Mouse (Mus musculus) liver, embryonic 15.5 days (tissue): ENCODE measurements at regions not wholly inside any gene's neighbourhood (a gene's known extent, or its start where the extent isn't known, plus 50 kb on each side); places are given as distances from the start of the nearest gene placed in this dataset.

Experiments used
- ATAC-seq: fragments of 200-750 bp; cut with Nextera tagmentation; 2 replicates; pipeline ENCODE4 v1.8.0; 2017; ENCODE audit warnings: moderate number of reproducible peaks, mild to moderate bottlenecking, moderate library complexity; ENCODE audit not compliant: insufficient read depth
- H3K27ac ChIP-seq: fragments of 300-500 bp; sonication (generic); replicated peaks from 2 replicates; pipeline ENCODE4 v1.5.1; 2015; ENCODE audit warnings: mild to moderate bottlenecking, inconsistent platforms
- H3K27me3 ChIP-seq: fragments of 300-500 bp; sonication (generic); 2 replicates; pipeline ENCODE4 v1.6.1; 2015; ENCODE audit warnings: mild to moderate bottlenecking, inconsistent platforms
- H3K36me3 ChIP-seq: fragments of 300-500 bp; sonication (generic); replicated peaks from 2 replicates; pipeline ENCODE4 v1.6.1; 2015; ENCODE audit warnings: moderate library complexity, mild to moderate bottlenecking, inconsistent platforms
- H3K4me1 ChIP-seq: fragments of 300-500 bp; sonication (generic); replicated peaks from 2 replicates; pipeline ENCODE4 v1.6.1; 2015; ENCODE audit warnings: inconsistent platforms
- H3K4me2 ChIP-seq: fragments of 300-500 bp; sonication (generic); 2 replicates; pipeline ENCODE4 v1.6.1; 2015; ENCODE audit warnings: moderate library complexity, mild to moderate bottlenecking, inconsistent platforms
- H3K4me3 ChIP-seq: fragments of 300-500 bp; sonication (generic); replicated peaks from 2 replicates; pipeline ENCODE4 v1.5.1; 2015; ENCODE audit warnings: mild to moderate bottlenecking, inconsistent platforms
- H3K9ac ChIP-seq: fragments of 300-500 bp; sonication (generic); 2 replicates; pipeline ENCODE4 v1.6.1; 2015; ENCODE audit warnings: moderate library complexity, mild to moderate bottlenecking, inconsistent platforms
- H3K9me3 ChIP-seq: fragments of 300-500 bp; sonication (generic); replicated peaks from 2 replicates; pipeline ENCODE4 v1.6.1; 2016; ENCODE audit warnings: inconsistent platforms
- WGBS: fragments of 180-500 bp; shearing (Covaris S2); methylation state at CpG from one replicate; pipeline ENCODE4 v1.1.7; 2015; ENCODE audit warnings: mixed read lengths; ENCODE audit not compliant: insufficient replicate concordance; 5-methylcytosine and 5-hydroxymethylcytosine counted together

DNA sequence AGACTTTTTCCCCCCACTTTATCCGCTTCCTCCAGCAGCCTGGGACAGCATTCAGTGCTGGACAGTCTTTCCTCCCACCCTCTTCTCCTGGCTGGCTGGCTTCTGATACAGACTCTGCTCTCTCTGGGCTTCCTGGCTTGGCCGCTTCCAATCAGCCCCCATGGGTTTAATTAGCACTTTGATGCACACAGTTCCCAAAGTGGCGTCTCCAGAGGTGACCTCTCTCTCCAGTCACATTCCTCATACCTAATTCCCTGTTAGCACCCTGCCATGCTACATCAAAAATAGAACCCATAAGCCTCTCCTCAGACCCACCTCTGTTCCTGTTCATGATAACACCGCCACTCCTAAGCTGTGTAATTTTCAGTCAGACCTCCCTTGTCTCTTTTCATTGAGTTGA lies 101.9 kb upstream of the Arid2 start:
- Histone ChIP-seq H3K27me3 (no peaks in the 10 kb centered on the region), H3K4me1 (no peaks in the 10 kb centered on the region), H3K9ac (no peak overlapping the region), H3K36me3 (no peaks in the 10 kb centered on the region), H3K4me3 (no peak overlapping the region), H3K4me2 (no peak overlapping the region), H3K9me3 (no peaks in the 10 kb centered on the region), H3K27ac (no peak overlapping the region)
- WGBS = 46% methylated on average over 4 of the region's 4 CpGs
- ATAC-seq = no peak

DNA sequence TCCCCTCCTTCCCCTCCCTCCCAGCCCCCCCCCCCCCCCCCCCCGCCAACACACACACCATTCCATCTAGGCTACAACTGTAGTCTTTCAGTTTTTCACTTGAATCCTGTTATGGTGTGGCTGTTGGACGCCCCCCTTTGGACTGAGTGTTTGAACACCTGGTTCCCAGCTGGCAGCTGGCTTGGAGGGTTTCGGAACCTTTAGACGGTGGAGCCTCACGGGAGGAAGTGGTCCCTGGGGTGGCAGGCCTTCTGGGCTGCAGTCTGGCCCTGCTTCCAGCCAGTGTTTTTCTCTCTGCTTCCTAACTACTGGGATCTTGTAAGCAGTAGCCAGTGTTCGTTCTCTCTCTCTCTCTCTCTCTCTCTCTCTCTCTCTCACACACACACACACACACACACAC lies 101.4 kb upstream of the Arid2 start:
- no peaks in the 10 kb centered on the region for H3K36me3 ChIP-seq
- H3K9ac ChIP-seq = no peak overlapping the region
- H3K4me2 ChIP-seq = no peak overlapping the region
- H3K27me3 ChIP-seq = no peaks in the 10 kb centered on the region
- no peak for ATAC-seq
- 32% methylated on average over 5 of the region's 6 CpGs for WGBS
- H3K4me1 ChIP-seq = no peaks in the 10 kb centered on the region
- no peaks in the 10 kb centered on the region for H3K9me3 ChIP-seq
- no peak overlapping the region for H3K4me3 ChIP-seq
- H3K27ac ChIP-seq = no peak overlapping the region

DNA sequence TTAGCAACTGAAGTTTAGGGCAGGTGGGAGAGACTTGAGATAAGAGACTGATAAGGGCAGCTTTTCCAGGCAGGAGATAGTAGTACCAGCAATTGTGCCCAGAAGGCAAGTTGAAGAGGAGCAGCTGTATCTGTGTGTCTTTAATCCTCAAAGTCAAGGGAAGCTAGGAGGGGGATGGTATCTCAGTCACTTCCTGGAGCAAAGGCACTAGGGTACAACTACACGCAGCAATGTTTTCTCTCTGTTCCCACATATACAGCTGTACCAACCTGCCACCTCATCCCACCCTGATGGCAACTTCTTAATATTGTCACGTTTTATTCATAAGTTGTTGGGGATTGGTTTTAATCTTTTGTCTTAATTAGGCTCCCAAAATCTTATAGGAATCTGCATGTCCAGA lies 97.8 kb upstream of the Arid2 start:
- Histone ChIP-seq H3K36me3 (no peaks in the 10 kb centered on the region), H3K4me2 (no peak overlapping the region), H3K4me3 (no peak overlapping the region), H3K9ac (no peak overlapping the region), H3K9me3 (no peaks in the 10 kb centered on the region), H3K27me3 (no peaks in the 10 kb centered on the region), H3K4me1 (no peaks in the 10 kb centered on the region), H3K27ac (no peak overlapping the region)
- WGBS = 48% methylated on average over 2 of the region's 2 CpGs
- ATAC-seq = no peak

DNA sequence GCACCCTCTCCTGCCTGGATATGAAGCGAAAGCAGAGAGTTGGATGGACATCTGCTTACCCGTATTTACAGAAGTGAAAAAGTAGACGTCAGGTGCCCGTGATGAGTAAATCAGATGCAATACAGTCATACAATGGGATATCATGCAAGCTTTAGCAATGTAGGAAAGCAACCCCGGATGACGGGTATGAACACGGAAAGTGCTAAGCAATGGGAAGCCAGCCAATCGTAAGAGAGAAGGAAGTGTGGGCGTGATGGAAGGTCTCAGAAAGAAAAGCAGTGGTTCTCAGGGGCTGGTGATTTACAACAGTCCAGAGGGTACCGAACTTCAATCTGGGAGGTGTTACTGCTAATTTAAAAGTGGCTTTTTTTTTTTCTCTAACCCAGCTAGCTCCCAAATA lies 89.9 kb upstream of the Arid2 start:
- 65% methylated on average over 10 of the region's 10 CpGs for WGBS
- H3K9me3 ChIP-seq = no peaks in the 10 kb centered on the region

DNA sequence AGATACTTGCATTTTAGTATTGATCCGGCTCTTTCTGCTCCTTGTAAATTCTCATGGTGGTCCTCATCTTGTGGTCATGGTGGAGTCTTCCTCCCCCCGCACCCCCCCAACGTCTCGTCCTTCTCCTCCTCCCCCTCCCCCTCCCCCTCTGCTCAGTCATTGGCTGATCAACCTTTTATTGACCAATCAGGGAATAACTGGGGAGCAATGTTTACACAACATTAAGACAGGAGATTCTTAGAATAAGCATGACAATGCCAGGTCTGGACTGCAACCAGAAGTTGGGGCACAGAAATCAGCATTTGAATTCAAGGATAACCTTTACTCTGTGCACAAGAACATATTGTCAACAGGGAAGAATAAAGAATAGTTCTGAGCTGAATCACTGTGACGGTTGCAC lies 89.4 kb upstream of the Arid2 start:
- WGBS = 44% methylated on average over 5 of the region's 5 CpGs
- no peak overlapping the region for H3K4me2 ChIP-seq
- H3K4me3 ChIP-seq = no peak overlapping the region
- no peaks in the 10 kb centered on the region for H3K9me3 ChIP-seq
- no peak for ATAC-seq
- no peak overlapping the region for H3K27ac ChIP-seq
- H3K36me3 ChIP-seq = no peaks in the 10 kb centered on the region
- H3K4me1 ChIP-seq = no peaks in the 10 kb centered on the region
- no peaks in the 10 kb centered on the region for H3K27me3 ChIP-seq
- H3K9ac ChIP-seq = no peak overlapping the region

More for the DNA sequence above, 89.9 kb upstream of the Arid2 start:
- Histone ChIP-seq H3K4me1 (no peaks in the 10 kb centered on the region), H3K27ac (no peak overlapping the region), H3K4me2 (no peak overlapping the region), H3K4me3 (no peak overlapping the region), H3K36me3 (no peaks in the 10 kb centered on the region), H3K9ac (no peak overlapping the region), H3K27me3 (no peaks in the 10 kb centered on the region)
- no peak for ATAC-seq

DNA sequence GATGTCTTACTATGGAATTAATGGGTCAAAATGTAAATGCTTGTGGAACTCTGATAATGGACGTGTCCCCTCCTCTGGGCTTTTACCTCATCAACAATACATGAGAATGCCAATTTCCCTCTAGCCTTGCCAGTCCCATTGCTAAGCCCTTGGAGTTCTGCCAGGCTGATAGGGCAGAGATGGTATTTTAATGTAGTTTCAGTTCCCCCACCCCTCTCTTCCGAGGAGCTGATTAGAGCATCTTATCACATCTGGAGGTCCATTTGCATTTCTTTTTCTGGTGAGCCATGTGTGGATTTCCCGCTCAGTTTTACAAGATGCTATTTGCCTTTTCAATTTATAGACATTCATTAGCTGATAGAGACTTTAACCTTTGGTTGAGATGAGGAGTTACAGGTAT lies 86.0 kb upstream of the Arid2 start:
- no peak overlapping the region for H3K4me2 ChIP-seq
- no peaks in the 10 kb centered on the region for H3K36me3 ChIP-seq
- ATAC-seq = no peak
- 54% methylated on average over 3 of the region's 3 CpGs for WGBS
- no peak overlapping the region for H3K4me3 ChIP-seq
- no peak overlapping the region for H3K27ac ChIP-seq
- no peaks in the 10 kb centered on the region for H3K4me1 ChIP-seq
- no peaks in the 10 kb centered on the region for H3K27me3 ChIP-seq
- no peak overlapping the region for H3K9ac ChIP-seq
- no peaks in the 10 kb centered on the region for H3K9me3 ChIP-seq

DNA sequence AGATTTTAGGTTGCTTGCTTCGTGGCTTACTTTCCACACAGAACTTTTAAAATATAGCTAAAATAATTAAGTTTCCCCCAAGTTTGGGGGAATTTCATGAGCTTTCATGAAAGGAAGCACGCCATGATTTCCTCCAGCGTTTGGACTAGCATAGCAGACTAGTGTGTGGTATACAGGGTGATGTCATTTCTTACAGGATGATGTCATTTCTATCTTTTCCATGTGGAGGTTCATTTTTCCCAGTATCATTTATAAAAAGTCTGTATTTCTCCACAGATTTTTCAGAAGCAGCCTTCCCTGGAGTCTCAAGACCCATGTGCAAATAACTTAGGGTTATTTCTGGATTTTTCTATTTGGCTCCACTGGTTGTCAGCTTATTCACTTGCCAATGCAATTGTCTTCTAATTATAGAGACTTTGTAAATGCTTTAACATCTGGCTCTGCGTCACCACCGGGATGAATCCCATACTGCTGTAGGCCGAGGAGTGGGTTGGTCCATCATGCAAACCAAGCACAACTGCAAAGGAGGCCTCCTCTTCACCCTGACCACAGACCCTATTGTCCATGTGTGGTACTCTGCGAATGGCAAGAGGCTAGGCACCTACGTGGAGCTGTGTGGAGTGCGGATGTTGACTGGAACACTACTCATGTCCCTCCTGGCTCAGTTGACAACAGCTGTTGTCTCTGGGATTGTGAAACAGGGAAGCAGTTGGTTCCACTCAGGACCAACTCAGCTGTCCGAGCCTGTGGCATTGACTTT lies 85.4 kb upstream of the Arid2 start:
- Histone ChIP-seq H3K9ac (no peak overlapping the region), H3K9me3 (no peaks in the 10 kb centered on the region), H3K4me3 (no peak overlapping the region), H3K4me1 (no peaks in the 10 kb centered on the region), H3K36me3 (no peaks in the 10 kb centered on the region), H3K27ac (no peak overlapping the region), H3K4me2 (no peak overlapping the region), H3K27me3 (no peaks in the 10 kb centered on the region)
- WGBS = 54% methylated on average over 10 of the region's 10 CpGs
- no peak for ATAC-seq

DNA sequence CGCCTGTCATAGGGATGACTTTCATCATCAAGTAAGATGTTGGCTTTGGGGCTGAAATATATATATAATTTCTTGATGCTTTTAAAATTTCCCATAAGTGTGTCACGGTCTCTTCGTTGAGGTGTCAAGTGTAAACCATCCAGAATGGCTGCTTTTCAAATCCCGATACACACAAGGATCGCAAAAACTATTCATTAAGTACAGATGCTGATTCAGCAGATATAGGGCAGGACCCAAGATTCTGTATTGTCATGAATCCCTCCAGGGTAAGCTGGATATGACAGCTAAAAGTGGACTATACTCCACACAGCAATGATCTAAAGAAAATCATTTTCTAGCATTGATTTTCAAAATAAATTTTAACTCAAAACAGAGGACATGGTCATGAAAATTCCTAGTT lies 83.1 kb upstream of the Arid2 start:
- no peak overlapping the region for H3K27ac ChIP-seq
- no peaks in the 10 kb centered on the region for H3K36me3 ChIP-seq
- H3K9me3 ChIP-seq = no peaks in the 10 kb centered on the region
- WGBS = 86% methylated on average over 5 of the region's 5 CpGs
- H3K4me2 ChIP-seq = no peak overlapping the region
- no peaks in the 10 kb centered on the region for H3K27me3 ChIP-seq
- no peaks in the 10 kb centered on the region for H3K4me1 ChIP-seq
- H3K4me3 ChIP-seq = no peak overlapping the region
- no peak for ATAC-seq
- H3K9ac ChIP-seq = no peak overlapping the region

DNA sequence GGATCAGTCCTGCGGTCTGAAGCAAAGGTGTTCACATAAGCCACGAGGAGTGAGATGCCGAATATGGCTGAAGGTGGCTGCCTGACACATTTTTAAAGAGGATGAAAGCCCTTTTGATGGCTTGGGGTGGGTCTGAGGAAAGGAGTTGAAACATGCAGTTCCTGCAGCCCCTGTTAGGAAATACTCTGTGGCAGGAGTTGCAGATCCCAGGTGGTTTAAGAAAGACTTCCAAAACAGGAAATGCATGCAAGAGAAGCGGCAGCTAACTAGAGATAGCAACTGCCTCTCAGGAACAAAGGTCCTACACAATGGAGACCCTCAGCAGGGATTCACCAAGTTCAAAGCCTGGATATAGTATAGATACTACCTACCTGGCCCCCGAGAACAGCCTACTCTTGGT lies 82.7 kb upstream of the Arid2 start:
- H3K36me3 ChIP-seq = no peaks in the 10 kb centered on the region
- H3K4me2 ChIP-seq = no peak overlapping the region
- no peaks in the 10 kb centered on the region for H3K9me3 ChIP-seq
- no peaks in the 10 kb centered on the region for H3K27me3 ChIP-seq
- H3K9ac ChIP-seq = no peak overlapping the region
- no peaks in the 10 kb centered on the region for H3K4me1 ChIP-seq
- 44% methylated on average over 5 of the region's 5 CpGs for WGBS
- no peak overlapping the region for H3K27ac ChIP-seq
- H3K4me3 ChIP-seq = no peak overlapping the region
- ATAC-seq = no peak

DNA sequence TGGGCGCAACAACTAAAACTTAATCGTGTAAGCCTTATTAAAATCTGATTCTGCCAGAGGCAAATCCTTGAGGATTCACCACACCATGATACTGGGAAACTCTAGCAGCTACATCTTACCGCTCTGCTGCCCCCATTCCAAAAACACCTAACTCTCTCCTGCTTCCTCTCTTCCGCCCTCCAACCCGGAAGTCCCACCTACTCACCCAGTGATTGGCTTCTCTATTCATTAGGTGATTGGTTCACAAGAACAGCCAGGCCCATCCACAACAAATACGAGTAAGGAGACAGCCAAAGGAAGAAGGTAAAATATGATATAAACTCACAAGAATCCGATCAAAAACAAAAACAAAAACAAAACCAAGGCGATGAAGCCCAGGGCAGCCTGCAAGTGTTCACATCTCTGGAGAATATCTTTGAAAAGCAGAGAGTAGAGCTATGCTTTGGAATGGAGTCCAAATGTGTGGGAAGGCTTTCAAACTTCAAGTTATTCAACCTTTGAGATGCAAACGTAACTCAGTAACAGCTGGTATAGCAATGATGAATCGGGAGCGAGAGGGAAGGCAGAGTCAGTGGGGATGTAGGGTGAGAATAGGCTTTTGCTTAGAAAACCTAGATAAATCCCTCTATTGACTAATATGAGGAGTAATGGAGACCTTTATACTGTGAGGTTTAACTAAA lies 76.5 kb upstream of the Arid2 start:
- 66% methylated on average over 11 of the region's 11 CpGs for WGBS
- ATAC-seq = no peak
- H3K4me1 ChIP-seq = no peaks in the 10 kb centered on the region
- no peak overlapping the region for H3K4me2 ChIP-seq
- no peak overlapping the region for H3K27ac ChIP-seq
- no peaks in the 10 kb centered on the region for H3K27me3 ChIP-seq
- no peaks in the 10 kb centered on the region for H3K9me3 ChIP-seq
- H3K9ac ChIP-seq = no peak overlapping the region
- H3K36me3 ChIP-seq = no peaks in the 10 kb centered on the region
- no peak overlapping the region for H3K4me3 ChIP-seq

DNA sequence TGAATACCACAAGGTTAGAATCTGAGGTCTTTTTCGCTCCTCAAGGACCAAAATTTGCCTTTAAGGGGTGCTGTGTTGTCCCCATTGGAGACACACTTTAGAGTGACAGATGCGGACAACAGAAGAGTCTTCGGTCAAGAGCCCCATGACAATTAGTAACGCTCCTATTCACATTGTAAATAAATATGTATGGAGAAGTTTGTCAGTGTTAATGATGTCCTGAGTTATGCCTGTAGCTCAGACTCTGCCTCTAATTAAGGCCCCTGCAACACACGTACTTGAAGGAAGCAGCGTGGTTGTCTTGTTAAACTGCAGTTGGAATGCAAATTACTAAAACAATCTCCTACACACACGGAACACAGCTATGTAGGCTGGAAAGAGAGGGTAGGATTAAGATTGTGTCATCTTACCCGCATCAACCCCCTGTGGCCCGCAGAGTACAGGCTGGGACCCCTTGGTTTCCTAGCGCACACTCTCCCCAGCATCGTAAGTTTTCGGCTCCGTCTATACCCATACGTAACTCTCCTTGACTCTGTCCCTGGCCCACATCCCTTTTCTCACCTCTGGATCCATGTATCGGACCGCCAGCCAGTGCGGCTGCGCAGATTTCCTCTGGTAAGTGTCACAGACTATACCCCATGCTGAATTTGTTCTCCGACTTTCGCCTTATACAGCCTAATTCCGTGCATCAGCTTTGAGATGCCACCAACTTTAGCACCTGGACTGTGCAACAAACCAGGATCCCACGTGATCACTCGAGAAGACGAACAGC lies 73.6 kb upstream of the Arid2 start:
- Histone ChIP-seq H3K4me2 (no peak overlapping the region), H3K9ac (no peak overlapping the region), H3K9me3 (no peaks in the 10 kb centered on the region), H3K27me3 (no peaks in the 10 kb centered on the region), H3K4me3 (no peak overlapping the region), H3K4me1 (no peaks in the 10 kb centered on the region), H3K36me3 (no peaks in the 10 kb centered on the region), H3K27ac (no peak overlapping the region)
- ATAC-seq = no peak
- WGBS = 80% methylated on average over 24 of the region's 24 CpGs
